Mouse (Mus musculus): ENCODE results near the gene Slc26a9. TPM values are rescaled to one million over a fixed set of nuclear protein-coding genes. Genes with fewer than 3 reads are reported as not detected.

The Slc26a9 gene
- total and polyA plus RNA-seq, 3 experiments, result 0.08 TPM; not detected in 2

GRCm38 (mm10) chr1:131730639-131731437, 13.0 kb upstream of the Slc26a9 start:
- intact Hi-C loops (cut with DNase I), result no loop called here
- Histone ChIP-seq H3K27ac (no peak overlapping the region), H3K27me3 (ENCODE audit: control insufficient read depth, insufficient read depth, low read length) (no peaks in the 10 kb centered on the region), H3K36me3 (ENCODE audit: control insufficient read depth, insufficient read depth, low read length) (no peaks in the 10 kb centered on the region), H3K9ac (ENCODE audit: low read depth, low read length) (no peak overlapping the region), H3K4me3 (no peak overlapping the region), H3K4me1 (ENCODE audit: control insufficient read depth, insufficient read depth, low read length) (peaks cover 8% of the 10 kb centered on the region), H3K79me2 (replicated peaks; ENCODE audit: control insufficient read depth, insufficient read depth, low read length) (no peaks in the 10 kb centered on the region)
- DNase-seq, result no peak
- TF ChIP-seq CTCF (IDR thresholded peaks at IDR 0.05) (no peak), POLR2A (IDR thresholded peaks at IDR 0.05; ENCODE audit: insufficient read depth, low read depth, low read length) (no peak), EP300 (IDR thresholded peaks at IDR 0.05; ENCODE audit: insufficient read depth, low read depth, low read length) (no peak)
- 83% methylated on average over 12 of the region's 12 CpGs for whole genome bisulfite sequencing

- WGBS, result 85% methylated on average over 13 of the region's 13 CpGs
Observed at GRCm38 (mm10) chr1:131733474-131734180, 10.2 kb upstream of the Slc26a9 start.

GRCm38 (mm10) chr1:131734657-131735273, 9.1 kb upstream of the Slc26a9 start:
- Histone ChIP-seq H3K36me3 (ENCODE audit: control insufficient read depth, insufficient read depth, low read length) (no peaks in the 10 kb centered on the region), H3K27ac (no peak overlapping the region), H3K4me3 (no peak overlapping the region), H3K79me2 (replicated peaks; ENCODE audit: control insufficient read depth, insufficient read depth, low read length) (no peaks in the 10 kb centered on the region), H3K4me1 (ENCODE audit: control insufficient read depth, insufficient read depth, low read length) (peaks cover 4% of the 10 kb centered on the region), H3K9ac (ENCODE audit: low read depth, low read length) (no peak overlapping the region), H3K27me3 (ENCODE audit: control insufficient read depth, insufficient read depth, low read length) (no peaks in the 10 kb centered on the region)
- no peak for TF ChIP-seq CTCF (IDR thresholded peaks at IDR 0.05)
- no peak for TF ChIP-seq POLR2A (IDR thresholded peaks at IDR 0.05; ENCODE audit: insufficient read depth, low read depth, low read length)
- no peak for TF ChIP-seq EP300 (IDR thresholded peaks at IDR 0.05; ENCODE audit: insufficient read depth, low read depth, low read length)
- 91% methylated on average over 6 of the region's 6 CpGs for WGBS
- intact Hi-C loops (cut with DNase I), result no loop called here
- no peak for DNase-seq

More at GRCm38 (mm10) chr1:131733474-131734180, 10.2 kb upstream of the Slc26a9 start:
- intact Hi-C loops (cut with DNase I), result no loop called here
- no peaks in the 10 kb centered on the region for H3K79me2 ChIP-seq (replicated peaks; ENCODE audit: control insufficient read depth, insufficient read depth, low read length)
- no peak overlapping the region for H3K9ac ChIP-seq (ENCODE audit: low read depth, low read length)
- TF ChIP-seq POLR2A (IDR thresholded peaks at IDR 0.05; ENCODE audit: insufficient read depth, low read depth, low read length) (no peak), CTCF (IDR thresholded peaks at IDR 0.05) (no peak), EP300 (IDR thresholded peaks at IDR 0.05; ENCODE audit: insufficient read depth, low read depth, low read length) (no peak)
- H3K4me3 ChIP-seq, result no peak overlapping the region
- H3K36me3 ChIP-seq (ENCODE audit: control insufficient read depth, insufficient read depth, low read length), result no peaks in the 10 kb centered on the region
- no peaks in the 10 kb centered on the region for H3K27me3 ChIP-seq (ENCODE audit: control insufficient read depth, insufficient read depth, low read length)
- H3K4me1 ChIP-seq (ENCODE audit: control insufficient read depth, insufficient read depth, low read length), result peaks cover 4% of the 10 kb centered on the region
- no peak overlapping the region for H3K27ac ChIP-seq
- DNase-seq, result no peak

GRCm38 (mm10) chr1:131736494-131736893, 7.3 kb upstream of the Slc26a9 start:
- Histone ChIP-seq H3K27me3 (ENCODE audit: control insufficient read depth, insufficient read depth, low read length) (no peaks in the 10 kb centered on the region), H3K9ac (ENCODE audit: low read depth, low read length) (no peak overlapping the region), H3K36me3 (ENCODE audit: control insufficient read depth, insufficient read depth, low read length) (no peaks in the 10 kb centered on the region), H3K27ac (no peak overlapping the region), H3K4me3 (no peak overlapping the region), H3K79me2 (replicated peaks; ENCODE audit: control insufficient read depth, insufficient read depth, low read length) (no peaks in the 10 kb centered on the region), H3K4me1 (ENCODE audit: control insufficient read depth, insufficient read depth, low read length) (peaks cover 4% of the 10 kb centered on the region)
- WGBS, result 8% methylated on average over 9 of the region's 9 CpGs
- TF ChIP-seq POLR2A (IDR thresholded peaks at IDR 0.05; ENCODE audit: insufficient read depth, low read depth, low read length) (no peak), EP300 (IDR thresholded peaks at IDR 0.05; ENCODE audit: insufficient read depth, low read depth, low read length) (no peak)
- intact Hi-C loops (cut with DNase I), result no loop called here
- no peak for DNase-seq

GRCm38 (mm10) chr1:131737269-131737668, 6.6 kb upstream of the Slc26a9 start:
- no peaks in the 10 kb centered on the region for H3K27me3 ChIP-seq (ENCODE audit: control insufficient read depth, insufficient read depth, low read length)
- H3K36me3 ChIP-seq (ENCODE audit: control insufficient read depth, insufficient read depth, low read length), result no peaks in the 10 kb centered on the region
- 31% methylated on average over 5 of the region's 5 CpGs for WGBS
- peak; percentile 71 to 74 for DNase-seq
- H3K27ac ChIP-seq, result no peak overlapping the region
- peaks cover 4% of the 10 kb centered on the region for H3K4me1 ChIP-seq (ENCODE audit: control insufficient read depth, insufficient read depth, low read length)
- intact Hi-C loops (cut with DNase I), result no loop called here
- no peaks in the 10 kb centered on the region for H3K79me2 ChIP-seq (replicated peaks; ENCODE audit: control insufficient read depth, insufficient read depth, low read length)
- TF ChIP-seq EP300 (IDR thresholded peaks at IDR 0.05; ENCODE audit: insufficient read depth, low read depth, low read length) (no peak), CTCF (IDR thresholded peaks at IDR 0.05) (no peak), POLR2A (IDR thresholded peaks at IDR 0.05; ENCODE audit: insufficient read depth, low read depth, low read length) (no peak)
- H3K4me3 ChIP-seq, result no peak overlapping the region
- no peak overlapping the region for H3K9ac ChIP-seq (ENCODE audit: low read depth, low read length)
